Mouse (Mus musculus) brown adipose tissue, adult 24 weeks (tissue): ENCODE data around the gene Gm20605. TPM values are rescaled to one million over a fixed set of nuclear protein-coding genes. Genes with fewer than 3 reads are reported as not detected.

Experiments used
- H3K27ac ChIP-seq: fragments of 200-500 bp; replicated peaks from 2 replicates; pipeline ENCODE4 v1.5.1; 2012; ENCODE audit warnings: low read depth, mild to moderate bottlenecking, low read length
- H3K4me1 ChIP-seq: fragments of 200-500 bp; 2 replicates; pipeline ENCODE4 v1.6.1; 2012; ENCODE audit warnings: low read length, mixed read lengths; ENCODE audit not compliant: control insufficient read depth, insufficient read depth, insufficient read length
- H3K4me3 ChIP-seq: fragments of 200-500 bp; 2 replicates; pipeline ENCODE4 v1.5.1; 2012; ENCODE audit warnings: low read depth, mild to moderate bottlenecking, low read length, moderate library complexity; ENCODE audit not compliant: insufficient read depth
- polyA plus RNA-seq: library from polyadenylated mRNA; stranded (reverse); fragments of >200 nt; gene quantifications from 2 replicates; pipeline ENCODE4 v1.2.4, GENCODE M21; 2012; ENCODE audit not compliant: missing spikeins, insufficient read depth, insufficient read length

Gm20605 gene
- polyA plus RNA-seq, 1 experiment: 0.95 TPM

DNA sequence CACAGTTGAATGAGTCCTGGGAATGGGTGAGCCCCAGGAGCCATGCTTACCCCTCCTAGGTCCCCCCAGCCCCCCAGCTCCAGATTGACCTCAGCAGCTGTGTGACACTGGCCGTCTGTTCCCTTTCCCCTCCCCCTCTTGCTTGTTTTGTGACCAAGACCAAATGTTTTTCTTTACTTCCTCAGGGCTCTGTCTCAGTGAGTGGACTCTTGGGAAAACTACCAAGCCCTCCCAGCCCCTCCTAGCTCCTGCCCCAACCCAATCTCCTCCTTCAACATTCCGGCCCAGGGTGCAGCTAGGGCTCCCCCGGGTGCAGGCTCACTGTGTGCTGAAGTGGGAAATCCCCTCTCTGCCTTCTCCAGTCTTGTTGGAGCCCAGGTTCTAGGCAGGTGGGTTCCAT is 1.6 kb downstream of the Gm20605 start:
- Histone ChIP-seq H3K4me3 (peak overlapping the region; percentile 82), H3K4me1 (peaks cover 16% of the 10 kb centered on the region), H3K27ac (peak overlapping the region; percentile 78)

DNA sequence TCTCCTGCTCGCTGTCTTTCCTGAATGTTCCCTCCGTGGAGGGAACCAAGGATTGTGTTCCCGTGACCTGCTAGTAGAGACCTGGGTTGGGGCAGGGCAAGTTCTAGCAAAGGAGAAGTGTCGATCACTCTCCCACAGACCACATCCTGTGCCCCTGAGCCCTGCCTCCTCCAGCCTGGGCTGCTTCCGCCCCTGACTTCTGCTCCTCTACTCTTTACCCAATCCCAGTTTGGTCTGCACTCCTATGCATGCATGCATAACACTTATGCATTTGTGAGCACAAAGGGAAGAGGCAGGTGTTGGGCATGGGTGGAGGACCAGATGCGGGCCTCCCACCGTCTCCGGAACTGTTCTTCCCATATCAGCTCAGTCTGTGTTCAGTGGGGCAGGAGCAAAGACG is 2.2 kb downstream of the Gm20605 start:
- peaks cover 16% of the 10 kb centered on the region for H3K4me1 ChIP-seq
- H3K27ac ChIP-seq: peak overlapping the region; percentile 78
- H3K4me3 ChIP-seq: peak overlapping the region; percentile 82

GRCm38 (mm10) chr5:137631591-137631990 is 2.6 kb downstream of the Gm20605 start:
- Histone ChIP-seq H3K4me3 (peak overlapping the region; percentile 82), H3K4me1 (peaks cover 16% of the 10 kb centered on the region)

GRCm38 (mm10) chr5:137633397-137634084 is 4.6 kb downstream of the Gm20605 start:
- Histone ChIP-seq H3K4me3 (no peak overlapping the region), H3K4me1 (peaks cover 16% of the 10 kb centered on the region), H3K27ac (no peak overlapping the region)

More at GRCm38 (mm10) chr5:137631591-137631990, 2.6 kb downstream of the Gm20605 start:
- H3K27ac ChIP-seq: peak overlapping the region; percentile 78

GRCm38 (mm10) chr5:137639472-137639871 is 10.5 kb downstream of the Gm20605 start:
- Histone ChIP-seq H3K4me3 (no peak overlapping the region), H3K4me1 (0 out of 2 replicates have a peak, but pooled peaks cover 2% of the 10 kb centered on the region), H3K27ac (no peak overlapping the region)

DNA sequence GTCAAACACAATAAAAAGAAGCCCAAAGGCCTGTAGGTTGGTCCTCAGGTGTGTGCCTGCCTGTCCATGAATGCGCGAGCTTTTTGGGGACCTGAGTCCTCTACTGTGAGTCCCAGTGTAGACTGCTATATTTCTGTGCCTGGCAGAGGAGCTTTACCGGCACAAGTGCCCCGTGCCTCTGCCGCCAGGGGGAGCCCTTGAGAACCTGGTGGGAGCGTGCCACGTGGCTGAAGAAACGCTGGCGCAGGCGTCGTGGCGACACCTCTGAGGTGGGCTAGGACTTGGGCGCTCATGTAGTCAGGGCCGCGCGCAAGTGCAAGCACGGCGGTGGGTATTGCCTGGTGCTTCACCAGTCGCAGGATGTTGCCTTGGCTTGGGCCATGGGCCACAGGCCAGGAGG is 12.1 kb downstream of the Gm20605 start, which contains the start of gene Sap25:
Gene Sap25, plus strand, starts transcription at position 281 of the 400 bp plus-strand sequence.
- Histone ChIP-seq H3K4me3 (no peak within 1 kb of the TSS), H3K27ac (no peak within 1 kb of the TSS), H3K4me1 (0 out of 2 replicates have a peak, but pooled peaks cover 2% of the 10 kb centered on the region)

- Histone ChIP-seq H3K4me1 (0 out of 2 replicates have a peak, but pooled peaks cover 2% of the 10 kb centered on the region), H3K27ac (no peak overlapping the region), H3K4me3 (no peak overlapping the region)
Observed at GRCm38 (mm10) chr5:137642886-137643285, 13.9 kb downstream of the Gm20605 start.

DNA sequence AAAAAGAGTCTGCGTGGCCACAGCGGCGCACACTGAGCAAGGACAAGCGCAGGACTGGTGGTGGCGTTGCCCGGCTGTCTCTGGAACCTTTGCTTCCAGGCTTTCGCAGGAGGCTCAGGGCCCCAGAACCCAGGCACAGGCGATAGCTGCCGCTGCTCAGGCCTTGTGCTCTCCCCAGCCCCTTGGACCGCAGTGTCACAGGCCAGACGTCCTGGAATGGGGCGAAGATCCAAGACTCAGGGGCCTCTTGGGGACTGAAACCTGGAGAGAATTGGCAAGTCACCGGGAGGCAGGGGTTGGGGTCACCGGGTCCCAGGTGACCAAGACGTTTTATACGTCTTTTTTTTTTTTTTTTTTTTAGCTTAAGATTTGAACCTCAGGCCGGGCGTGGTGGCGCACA is 15.5 kb downstream of the Gm20605 start:
- Histone ChIP-seq H3K4me3 (peak overlapping the region; percentile 72), H3K27ac (peak overlapping the region; percentile 48; the same call in 1 of the 2 replicates), H3K4me1 (peaks cover 7% of the 10 kb centered on the region; the same call in 1 of the 2 replicates)

DNA sequence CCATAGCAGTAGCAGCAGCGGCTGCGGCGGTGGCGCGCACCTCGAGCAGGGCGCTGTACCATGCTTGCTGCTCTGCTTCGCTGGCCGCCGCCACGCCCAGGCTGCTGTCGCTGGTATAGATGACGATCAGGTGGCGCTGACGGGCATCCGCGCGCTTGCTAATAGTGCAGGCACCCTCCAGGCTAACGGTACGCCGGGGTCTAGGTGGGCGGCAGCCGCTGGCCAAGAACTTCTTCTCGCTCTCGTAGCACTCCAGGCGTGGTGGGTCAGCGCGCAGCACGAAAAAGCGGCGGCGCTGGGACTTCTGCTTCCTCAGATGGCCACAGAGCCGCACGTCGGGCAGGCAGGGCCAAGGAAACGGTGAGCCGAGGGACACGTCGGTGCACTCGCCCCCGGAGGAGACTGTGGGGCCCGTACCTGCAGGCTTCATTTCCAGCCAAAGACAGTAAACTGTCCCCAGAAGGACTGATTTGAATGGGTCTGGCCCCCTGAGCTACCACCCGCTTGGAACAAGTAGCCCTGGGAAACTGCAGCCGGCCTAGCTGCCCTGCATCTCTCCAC is 16.2 kb downstream of the Gm20605 start:
- Histone ChIP-seq H3K27ac (peak overlapping the region; percentile 35), H3K4me3 (peak overlapping the region; percentile 72), H3K4me1 (peaks cover 7% of the 10 kb centered on the region; the same call in 1 of the 2 replicates)

DNA sequence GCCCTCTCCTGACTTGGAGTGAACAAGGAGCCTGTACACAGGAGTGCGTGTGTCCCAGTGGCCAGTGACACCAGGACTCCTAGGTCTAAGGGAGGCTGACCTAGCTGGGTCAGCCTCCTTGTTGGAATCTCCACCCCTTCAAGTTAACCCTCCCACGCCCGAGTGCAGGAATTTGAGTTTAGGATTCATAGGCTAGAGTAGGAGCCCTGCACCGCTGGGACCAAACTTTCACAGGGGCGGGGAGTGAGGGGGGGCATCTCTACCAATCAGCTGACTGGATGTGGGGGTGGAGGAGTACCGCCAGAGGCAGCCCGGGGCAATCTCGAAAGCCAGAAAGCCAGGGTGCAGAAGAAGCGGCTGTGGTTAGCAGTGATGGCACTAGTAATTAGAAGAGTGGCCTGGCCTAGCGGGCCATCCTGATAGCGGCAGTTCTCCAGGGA is 16.7 kb downstream of the Gm20605 start, which contains the start of gene Irs3:
Gene Irs3, minus strand, starts transcription at position 63 of the 440 bp plus-strand sequence.
- peak within 1 kb of the TSS; percentile 35 for H3K27ac ChIP-seq
- peaks cover 7% of the 10 kb centered on the region; the same call in 1 of the 2 replicates for H3K4me1 ChIP-seq
- H3K4me3 ChIP-seq: peak within 1 kb of the TSS; percentile 72

DNA sequence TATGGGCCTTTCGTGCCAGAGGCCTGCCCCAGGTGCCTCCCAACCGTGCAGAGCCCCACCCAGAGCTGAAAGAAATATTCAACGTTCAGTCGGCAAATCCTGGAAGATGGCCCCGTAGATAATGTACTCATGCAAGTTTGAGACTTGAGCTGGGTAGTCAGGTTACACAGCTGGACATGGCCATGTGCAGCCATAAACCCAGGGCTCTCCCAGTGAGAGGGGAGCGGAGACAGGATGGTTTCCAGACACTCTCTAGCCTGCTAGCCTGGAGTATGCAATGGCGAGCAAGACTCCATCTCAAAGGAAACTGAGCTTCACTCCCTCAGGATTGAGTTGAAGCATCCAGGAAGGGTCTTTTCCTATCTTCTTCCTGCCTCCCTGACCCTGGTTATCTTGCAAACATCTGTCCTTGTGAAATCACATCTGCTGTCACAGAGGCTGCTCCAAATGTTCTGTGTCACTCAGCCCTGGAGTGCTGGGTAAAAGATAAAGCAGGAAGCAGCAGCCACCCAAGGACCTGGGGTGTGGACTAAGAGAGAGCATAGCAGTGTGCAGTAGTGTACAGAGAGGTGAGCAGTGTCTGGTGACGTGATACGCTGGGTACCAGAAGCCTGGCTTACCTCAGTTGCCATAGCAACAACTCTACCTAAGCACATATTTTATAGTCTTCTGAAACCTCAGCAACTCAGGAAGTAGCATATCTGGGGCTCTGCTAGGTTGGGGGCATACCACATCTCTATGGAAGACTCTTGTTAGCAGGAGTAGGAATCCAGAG is 19.0 kb downstream of the Gm20605 start:
- Histone ChIP-seq H3K27ac (no peak overlapping the region), H3K4me3 (no peak overlapping the region), H3K4me1 (peaks cover 9% of the 10 kb centered on the region; the same call in 1 of the 2 replicates)

DNA sequence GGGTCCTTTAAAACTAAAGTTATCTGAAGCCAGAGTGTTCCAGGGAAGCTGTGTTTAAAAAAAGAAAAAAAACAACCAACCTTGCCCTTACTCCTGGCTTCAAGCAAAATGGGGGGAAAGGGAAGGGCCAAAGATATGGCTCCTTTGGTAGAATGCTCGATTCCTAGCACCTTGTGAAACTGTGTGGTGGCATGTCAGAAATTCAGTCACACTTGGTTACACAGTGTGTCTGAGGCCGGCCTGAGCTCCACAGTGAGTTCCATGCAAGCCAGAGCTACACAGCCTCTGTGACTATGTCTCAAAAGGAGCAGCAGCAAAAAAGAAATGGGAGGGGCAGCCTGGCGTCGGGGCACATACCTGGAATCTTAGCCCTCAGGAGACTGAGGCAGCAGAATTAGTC is 20.3 kb downstream of the Gm20605 start:
- Histone ChIP-seq H3K4me1 (peaks cover 6% of the 10 kb centered on the region; the same call in 1 of the 2 replicates), H3K27ac (peak overlapping the region; percentile 98)

GRCm38 (mm10) chr5:137649669-137650571 is 20.9 kb downstream of the Gm20605 start:
- H3K4me3 ChIP-seq: peak overlapping the region; percentile 26
- H3K27ac ChIP-seq: peak overlapping the region; percentile 98
- peaks cover 6% of the 10 kb centered on the region; the same call in 1 of the 2 replicates for H3K4me1 ChIP-seq

More for the DNA sequence above, 20.3 kb downstream of the Gm20605 start:
- 0 out of 2 replicates have a peak overlapping the region, but pooled peaks have one; percentile 26 for H3K4me3 ChIP-seq

GRCm38 (mm10) chr5:137652474-137652873 is 23.5 kb downstream of the Gm20605 start:
- Histone ChIP-seq H3K4me3 (no peak overlapping the region), H3K27ac (peak overlapping the region; percentile 57), H3K4me1 (peaks cover 6% of the 10 kb centered on the region; the same call in 1 of the 2 replicates)
